Mouse (Mus musculus) left cerebral cortex, postnatal 10 days (tissue): ENCODE data around the gene Hoxd8. TPM values are rescaled to one million over a fixed set of nuclear protein-coding genes. Genes with fewer than 3 reads are reported as not detected.

Source experiments
- DNase-seq, 2 experiments: peaks; one replicate each; pipeline ENCODE4 v3.0.0; 2021 to 2022; ENCODE audit warnings: low spot score in 2 of 2, mixed read lengths in 1 of 2; ENCODE audit errors: extremely low spot score in 1 of 2
- intact Hi-C: fragments of 180-260 bp; cut with DNase I; formaldehyde crosslinking; loops from one replicate; pipeline ENCODE4 v1.15.1; 2025
- total RNA-seq, 2 experiments: library from RNA; stranded (reverse); gene quantifications; 2 replicates each; pipeline ENCODE4 v1.2.3; 2021

Hoxd8 gene
- total RNA-seq, 2 experiments from 2014 or later: not detected

DNA sequence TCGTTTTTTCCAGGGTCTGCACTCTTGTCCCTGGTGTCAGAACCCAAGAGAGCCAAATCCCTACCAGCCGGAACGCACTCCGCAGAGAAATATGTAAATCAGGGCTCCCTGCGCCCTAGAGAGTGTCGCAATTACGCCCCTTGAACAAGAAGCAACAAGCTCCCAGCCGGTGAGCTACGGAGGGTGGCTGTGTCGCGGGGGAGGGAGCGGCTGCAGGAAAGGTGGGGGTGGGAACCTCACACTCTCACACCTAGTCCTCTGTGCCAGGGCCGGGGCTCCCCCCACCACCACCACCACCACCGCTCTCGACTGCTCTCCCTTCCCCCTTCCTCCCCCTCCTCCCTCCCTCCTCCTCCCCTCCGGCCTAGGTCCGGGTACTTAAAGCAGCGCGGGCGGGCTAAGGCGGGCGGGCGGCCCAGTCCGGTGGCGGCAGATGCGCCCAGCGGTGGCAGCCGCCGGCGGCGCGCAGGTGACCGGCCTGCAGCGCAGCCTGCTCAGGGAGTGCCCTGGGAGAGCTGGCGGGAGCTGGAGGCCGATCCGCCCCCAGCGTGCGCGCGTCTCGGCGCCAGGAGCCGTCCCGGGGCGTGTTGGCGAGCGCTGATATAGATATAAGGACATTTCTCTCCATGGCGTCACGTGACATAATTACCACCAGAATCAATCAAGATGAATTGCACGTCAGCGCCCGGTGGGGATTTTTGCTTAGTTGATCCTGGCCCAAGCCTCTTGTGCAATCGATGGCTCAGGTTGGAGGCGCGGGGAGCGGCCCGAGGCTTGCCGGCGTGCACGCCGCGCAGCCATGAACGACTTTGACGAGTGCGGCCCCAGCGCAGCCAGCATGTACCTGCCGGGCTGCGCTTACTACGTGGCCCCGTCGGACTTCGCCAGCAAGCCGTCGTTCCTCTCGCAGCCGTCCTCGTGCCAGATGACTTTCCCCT lies 22.6 kb upstream of the Hoxd8 start:
- DNase-seq: no peak
- intact Hi-C loops: no loop called here

GRCm38 (mm10) chr2:74682796-74683195 lies 21.6 kb upstream of the Hoxd8 start:
- no peak for DNase-seq
- intact Hi-C loops: no loop called here

- no peak for DNase-seq
- intact Hi-C loops: no loop called here
Measured at GRCm38 (mm10) chr2:74683471-74683951, 20.9 kb upstream of the Hoxd8 start.

GRCm38 (mm10) chr2:74684106-74684505 lies 20.3 kb upstream of the Hoxd8 start:
- intact Hi-C loops: no loop called here
- no peak for DNase-seq

GRCm38 (mm10) chr2:74685059-74685603 lies 19.3 kb upstream of the Hoxd8 start:
- intact Hi-C loops: no loop called here
- no peak for DNase-seq

DNA sequence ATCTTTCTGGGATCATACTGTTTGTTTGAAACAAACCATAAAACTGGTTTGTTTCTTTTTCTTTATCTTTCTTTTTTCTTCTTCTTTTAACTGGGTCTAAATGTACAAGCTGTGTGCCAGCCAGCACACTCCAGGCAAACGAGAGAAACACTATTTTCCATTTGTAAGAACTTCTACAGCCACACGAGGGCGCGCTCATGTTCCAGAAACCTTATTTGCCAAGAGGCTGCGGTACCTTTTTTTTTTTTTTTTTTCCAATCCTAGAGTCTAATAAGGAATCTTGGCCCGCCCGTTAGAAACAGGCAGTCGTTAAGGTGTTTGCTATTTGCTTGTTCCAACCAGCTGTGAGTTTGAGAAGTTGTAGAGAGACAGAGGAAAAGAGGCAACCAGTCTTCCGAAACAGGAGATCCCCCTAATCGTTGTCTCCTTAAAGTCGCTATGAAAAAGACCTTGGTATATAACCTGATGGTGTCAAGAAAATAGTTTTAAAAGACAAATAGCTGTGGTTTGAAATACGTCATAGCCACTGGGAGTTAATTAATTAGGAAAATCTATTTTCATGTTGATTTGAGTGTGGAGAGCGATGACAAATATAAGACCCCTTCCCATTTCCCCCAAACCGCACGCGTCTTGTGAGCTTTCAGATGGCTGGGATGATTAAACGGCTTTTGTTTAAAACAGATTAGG lies 18.0 kb upstream of the Hoxd8 start:
- peak in 1 of 2 experiments; percentile 53 for DNase-seq
- intact Hi-C loops: no loop called here

- intact Hi-C loops: no loop called here
- no peak for DNase-seq
Measured at GRCm38 (mm10) chr2:74686988-74687697, 17.3 kb upstream of the Hoxd8 start.

- DNase-seq: no peak
- intact Hi-C loops: no loop called here
Measured at GRCm38 (mm10) chr2:74687698-74688555, 16.5 kb upstream of the Hoxd8 start.

DNA sequence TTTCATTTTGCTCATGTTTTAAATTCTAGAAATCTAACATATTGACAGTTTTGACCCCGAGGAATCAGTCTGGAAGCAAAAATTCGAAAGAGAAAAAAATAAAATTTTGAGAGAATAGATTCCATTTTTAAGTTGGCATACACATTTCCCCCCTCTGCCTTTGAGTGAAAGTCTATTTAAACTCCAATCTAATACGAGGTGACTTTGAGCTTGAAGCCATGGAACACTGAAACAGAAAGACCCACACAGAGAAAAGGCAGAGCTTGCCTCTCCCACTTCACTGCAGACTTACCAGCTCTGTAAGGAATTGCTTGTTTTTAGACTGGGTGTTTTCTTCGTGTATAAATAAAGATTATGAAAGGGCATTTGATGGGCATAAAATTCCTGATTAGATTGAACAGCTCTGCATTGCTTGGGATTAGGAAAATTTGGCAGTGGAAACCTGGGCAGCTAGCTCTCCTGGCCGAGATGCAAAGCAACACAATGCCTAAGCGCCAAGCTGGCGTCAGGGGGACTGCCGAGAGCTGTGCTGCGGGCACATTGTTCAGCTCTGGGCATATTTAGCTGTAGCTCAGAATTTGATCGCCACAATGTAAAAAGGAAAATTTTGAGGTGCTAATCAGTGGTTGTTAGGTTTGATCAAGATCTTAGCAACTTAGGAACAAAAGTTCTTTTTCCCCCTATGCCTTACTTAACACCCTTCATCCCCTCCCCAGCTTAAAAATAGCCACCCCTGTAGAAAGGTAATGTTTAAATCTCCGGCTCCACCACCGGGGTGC lies 15.4 kb upstream of the Hoxd8 start:
- no peak for DNase-seq
- intact Hi-C loops: no loop called here

DNA sequence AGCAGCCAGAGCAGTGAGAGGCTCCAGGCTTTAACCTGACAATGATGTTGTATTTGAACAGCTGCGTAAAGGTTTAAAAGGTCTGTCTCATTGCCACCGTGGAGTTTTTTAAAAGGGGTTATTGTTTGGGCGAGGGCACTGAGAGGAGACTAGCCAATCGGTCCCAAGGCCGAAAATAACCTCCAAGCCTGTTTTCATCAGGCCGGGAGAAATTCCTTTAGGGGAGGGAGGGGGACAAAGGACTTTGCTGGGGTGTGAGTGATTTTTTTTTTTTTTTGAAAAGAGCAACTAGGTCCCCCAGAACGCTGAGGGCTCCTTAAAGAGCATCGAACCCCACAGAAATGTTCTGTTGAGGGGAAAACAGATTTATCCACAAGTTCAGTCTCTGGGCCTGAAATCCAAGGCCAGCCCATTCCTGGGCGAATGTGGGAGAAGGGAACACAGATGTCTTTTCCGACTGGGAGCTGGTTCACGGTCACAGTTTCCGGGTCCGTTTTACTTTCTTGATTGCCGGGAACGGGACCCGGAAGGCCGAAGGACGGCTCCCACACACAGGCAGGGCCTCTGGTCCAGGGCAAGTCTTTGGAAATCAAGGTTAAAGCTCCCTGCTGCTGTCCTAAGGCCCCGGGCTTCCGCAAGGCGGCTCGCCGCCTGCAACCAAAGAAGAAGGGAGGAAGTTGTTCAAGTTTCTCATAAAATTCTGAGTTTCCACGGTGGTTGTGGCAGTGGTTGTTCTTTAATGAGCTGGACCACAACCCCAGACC lies 14.7 kb upstream of the Hoxd8 start:
- intact Hi-C loops: loop anchor here (5.0 kb wide), 1 partner anchor 32 kb away; the partner anchor contains the start of gene Evx2

DNA sequence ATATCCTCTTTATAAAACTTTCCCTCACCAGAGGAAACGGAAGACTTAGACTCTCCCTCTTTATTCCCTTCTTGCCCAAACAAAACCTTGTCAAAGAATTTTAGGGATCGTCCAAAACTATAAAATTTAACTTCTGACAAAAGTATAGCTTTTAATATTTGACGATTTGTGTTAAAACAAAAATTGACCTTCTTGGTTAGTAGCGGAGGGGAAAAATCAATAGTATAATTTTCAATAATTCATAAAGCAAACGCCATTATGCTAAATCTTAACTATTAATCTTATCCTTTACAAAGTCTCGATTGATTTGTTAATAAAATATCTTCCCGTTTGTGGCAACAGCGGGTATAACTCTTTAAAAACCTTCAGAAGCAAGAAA lies 14.1 kb upstream of the Hoxd8 start:
- no peak for DNase-seq
- intact Hi-C loops: loop anchor here (5.0 kb wide), 1 partner anchor 33 kb away; the partner anchor contains the start of gene Evx2

More for the DNA sequence above, 14.7 kb upstream of the Hoxd8 start:
- no peak for DNase-seq

- DNase-seq: no peak
- intact Hi-C loops: loop anchor here (5.0 kb wide), 1 partner anchor 34 kb away; the partner anchor contains the start of gene Evx2
Measured at GRCm38 (mm10) chr2:74691022-74691951, 13.1 kb upstream of the Hoxd8 start, which contains the start of gene Hoxd10. Gene Hoxd10, plus strand, starts transcription at chr2:74691924.

GRCm38 (mm10) chr2:74691995-74692807 lies 12.2 kb upstream of the Hoxd8 start:
- DNase-seq: no peak
- intact Hi-C loops: loop anchor here (5.0 kb wide), 1 partner anchor 35 kb away; the partner anchor contains the start of gene Evx2

GRCm38 (mm10) chr2:74692808-74693431 lies 11.5 kb upstream of the Hoxd8 start:
- intact Hi-C loops: loop anchor here (5.0 kb wide), 1 partner anchor 36 kb away; the partner anchor contains the start of gene Evx2
- no peak for DNase-seq
